Mouse (Mus musculus): ENCODE data around the gene Mtmr3.

- no peak for TF ChIP-seq POLR2A (IDR thresholded peaks at IDR 0.05; ENCODE audit: borderline replicate concordance, extremely low read depth, low read depth, low read length)
- no peak for TF ChIP-seq CTCF (IDR thresholded peaks at IDR 0.05; ENCODE audit: insufficient read depth, low read length)
Measured at GRCm38 (mm10) chr11:4437318-4437717, 157.3 kb downstream of the Mtmr3 start.

Measured in lung, adult 2 months (tissue).